Mouse (Mus musculus): Measurements from ENCODE around the gene 1700037H04Rik.
A peak's percentile ranks its signal among the peaks of the same experiment; 100 is the strongest.

Gene 1700037H04Rik

DNA sequence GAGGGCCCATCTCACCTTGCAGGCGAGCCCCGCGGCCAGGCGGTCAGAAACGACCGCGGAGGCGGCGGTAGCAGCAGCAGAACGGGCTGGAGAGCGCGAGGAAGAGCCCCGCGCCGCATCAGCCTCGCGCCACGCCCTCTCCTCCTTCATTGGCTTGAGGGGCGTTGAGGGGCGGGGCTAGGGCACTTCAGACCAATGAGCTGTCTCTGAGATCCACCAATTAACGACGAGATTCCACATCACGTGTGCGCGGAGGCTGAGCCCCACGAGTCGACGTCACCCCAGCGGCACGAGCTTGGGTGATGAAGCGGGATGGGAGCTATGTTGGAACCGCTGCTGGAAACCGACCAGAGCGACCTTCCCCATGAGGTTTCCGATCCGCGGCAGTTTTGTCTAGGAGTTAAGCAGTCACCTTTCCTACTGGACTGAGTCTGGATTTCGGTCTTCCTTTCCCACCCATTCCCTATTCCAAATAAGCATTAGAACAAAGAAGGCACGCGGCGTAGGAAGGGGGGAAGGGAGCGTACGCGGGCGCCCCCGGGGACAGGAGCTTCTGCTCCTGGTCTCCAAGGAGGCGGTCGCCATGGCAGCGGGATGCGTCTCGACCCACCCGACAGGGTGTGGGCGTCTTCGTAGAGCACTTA, at the start of gene 1700037H04Rik:
Gene 1700037H04Rik, minus strand, starts transcription at position 144 of the 644 bp plus-strand sequence.
- DNase-seq (ENCODE audit: low spot score in 2 of 2): peak; percentile 93 to 97

DNA sequence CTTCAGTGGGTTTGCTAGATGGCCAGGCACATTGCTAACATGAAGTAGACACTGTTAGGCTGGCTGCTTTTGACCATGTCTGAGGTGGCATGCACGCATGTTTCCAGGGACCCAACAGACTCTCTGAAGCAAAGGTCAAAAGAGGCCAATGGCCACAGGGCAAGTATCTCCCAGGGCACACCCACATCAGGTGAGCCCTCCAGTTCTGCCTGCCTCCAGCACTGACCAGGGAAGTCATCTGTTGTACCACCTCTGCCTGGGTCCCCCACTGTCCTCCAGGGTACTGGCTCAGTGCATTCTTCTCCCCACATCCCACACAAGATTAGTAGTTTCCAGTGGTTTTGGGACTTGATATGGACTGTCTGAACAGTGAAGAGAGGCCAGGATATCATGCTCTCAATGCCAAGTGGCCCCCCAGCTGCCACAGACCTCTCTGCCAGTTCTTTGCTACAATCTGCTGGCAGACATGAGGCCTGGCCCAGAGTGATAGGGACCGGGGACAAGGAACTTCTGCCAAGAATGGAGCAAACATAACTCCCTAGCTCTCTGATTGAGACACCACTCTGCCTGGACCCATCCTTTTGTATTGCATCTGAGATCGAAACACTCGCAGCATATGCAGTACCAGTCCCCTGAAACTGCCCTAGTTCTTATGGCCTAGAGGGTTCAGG, 49.4 kb upstream of the 1700037H04Rik start:
- no peak for DNase-seq (ENCODE audit: low spot score in 2 of 2)

DNA sequence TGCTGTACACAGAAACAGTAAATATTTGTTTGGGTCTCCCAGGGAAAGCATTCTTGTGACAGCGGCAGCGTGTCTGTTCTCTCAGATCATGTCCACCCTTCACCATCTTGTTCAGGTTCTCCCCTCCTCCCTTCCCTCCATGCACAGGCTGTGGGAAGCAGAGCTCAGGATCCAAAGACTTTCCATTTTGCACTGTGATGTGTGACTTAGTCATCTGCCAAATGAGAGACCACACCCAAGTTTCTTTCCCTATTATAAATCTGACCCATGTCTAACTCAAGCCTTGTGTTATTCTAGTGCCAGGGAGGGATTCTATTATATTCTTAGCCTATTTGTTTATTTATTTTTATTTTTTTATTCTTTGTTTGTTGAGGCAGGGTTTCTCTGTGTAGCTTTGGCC, 48.5 kb upstream of the 1700037H04Rik start:
- no peak for DNase-seq (ENCODE audit: low spot score in 2 of 2)

DNA sequence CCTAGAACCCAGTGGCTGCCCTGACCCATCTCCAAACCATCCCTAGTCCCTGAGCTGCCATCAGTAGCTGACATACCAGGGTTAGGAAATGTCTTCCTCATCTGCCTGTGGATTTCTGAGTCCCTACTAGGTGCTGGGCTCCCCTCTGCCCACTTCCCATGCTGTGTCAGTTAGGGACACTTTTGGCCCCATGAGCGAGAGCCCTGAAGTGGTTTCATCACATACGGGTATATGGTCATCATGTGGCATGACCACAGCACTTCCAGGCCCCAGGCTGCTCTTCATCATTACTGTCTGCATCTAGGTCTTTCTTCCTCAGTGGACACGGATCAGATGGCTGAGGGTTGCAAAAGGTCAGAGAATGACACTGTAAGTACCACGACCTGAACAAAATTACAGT, 46.9 kb upstream of the 1700037H04Rik start, which contains the start of gene Ap5s1:
Gene Ap5s1, plus strand, starts transcription at position 301 of the 400 bp plus-strand sequence.
- DNase-seq (ENCODE audit: low spot score in 2 of 2): no peak

DNA sequence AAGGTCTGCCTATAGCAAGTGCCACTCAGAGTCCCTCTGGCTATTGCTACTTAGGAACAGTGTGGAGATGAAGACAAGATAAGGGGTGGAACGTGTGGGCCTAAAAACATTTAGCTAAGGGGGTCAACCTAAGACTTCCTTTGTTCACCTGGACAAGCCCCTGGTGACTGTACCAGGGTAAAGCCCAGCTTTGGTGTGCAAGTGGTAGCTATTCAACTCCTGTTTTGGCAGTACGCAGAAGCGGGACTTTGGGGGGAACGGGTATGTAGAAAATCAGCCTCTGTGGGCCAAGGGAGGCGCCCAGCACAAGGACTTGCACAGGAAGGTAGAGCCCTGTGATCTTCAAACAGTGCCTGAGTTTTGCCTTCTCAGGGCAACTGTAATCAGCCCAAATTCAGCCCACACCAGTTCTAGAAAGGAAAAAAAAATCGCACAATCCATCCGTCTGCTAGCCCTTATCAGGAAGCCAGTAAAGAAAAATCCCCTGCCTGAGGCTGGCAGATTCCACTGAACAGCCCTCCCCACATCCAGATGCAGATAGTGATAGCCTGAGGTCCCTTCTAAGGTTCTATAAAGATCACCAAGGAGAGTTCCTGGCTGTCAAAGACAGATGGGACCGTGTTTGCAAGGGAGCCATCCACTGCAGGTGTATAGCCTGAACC, 45.8 kb upstream of the 1700037H04Rik start:
- no peak for DNase-seq (ENCODE audit: low spot score in 2 of 2)

DNA sequence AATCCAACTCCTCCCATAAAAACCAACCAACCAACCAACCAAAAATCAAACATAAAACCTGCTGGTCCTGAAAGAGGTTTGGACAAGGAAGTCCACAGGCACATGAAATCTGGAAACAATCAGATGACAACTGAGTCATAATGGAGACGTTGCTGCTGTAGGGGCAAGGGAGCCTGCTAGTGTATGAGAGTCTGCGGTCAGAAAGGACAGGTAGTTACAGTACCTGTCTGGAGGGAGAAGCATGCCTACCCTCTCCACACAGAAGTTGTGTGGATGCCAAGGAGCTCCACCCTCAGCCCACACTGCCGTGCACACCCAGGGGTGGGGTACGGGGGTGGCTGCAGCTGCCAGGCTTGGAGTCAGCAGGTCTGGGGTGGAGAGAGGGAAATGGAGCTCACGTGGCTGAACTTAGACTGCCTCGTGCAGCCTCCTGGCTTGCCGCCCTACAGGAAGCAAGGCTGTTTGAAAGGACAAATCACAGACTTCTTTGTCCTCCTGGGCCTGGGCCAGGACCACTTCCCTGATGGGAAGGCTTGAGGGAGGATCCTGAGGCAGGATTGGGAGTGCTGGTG, 44.6 kb upstream of the 1700037H04Rik start:
- peak; percentile 77 to 90 for DNase-seq (ENCODE audit: low spot score in 2 of 2)

DNA sequence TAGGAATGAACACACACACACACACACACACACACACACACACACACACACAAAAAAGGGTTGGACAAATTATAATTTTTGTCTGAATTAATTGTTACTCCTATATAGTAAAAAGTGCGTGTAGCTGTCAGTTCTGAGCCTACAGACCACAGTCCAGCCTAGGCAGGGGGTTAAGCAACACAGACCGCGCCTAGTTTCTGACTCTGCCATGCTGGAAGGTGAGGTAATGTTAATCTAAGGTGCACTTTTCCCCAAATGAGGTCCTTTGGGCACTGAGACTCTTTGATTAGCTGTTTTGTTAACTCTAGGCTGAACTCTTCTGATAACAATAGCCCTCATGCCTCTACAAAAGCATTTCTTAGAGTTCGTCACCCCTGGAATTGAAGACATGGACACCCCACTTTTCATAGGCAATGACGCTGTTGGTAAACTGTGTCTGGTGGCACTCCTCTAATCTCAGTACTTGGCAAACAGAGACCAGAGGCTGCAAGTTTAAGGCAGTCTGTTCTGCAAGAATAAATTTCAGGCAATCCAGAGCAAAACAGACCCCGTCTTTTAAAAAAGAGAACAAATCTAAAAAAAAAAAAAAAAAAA, 44.0 kb upstream of the 1700037H04Rik start:
- DNase-seq (ENCODE audit: low spot score in 2 of 2): no peak

DNA sequence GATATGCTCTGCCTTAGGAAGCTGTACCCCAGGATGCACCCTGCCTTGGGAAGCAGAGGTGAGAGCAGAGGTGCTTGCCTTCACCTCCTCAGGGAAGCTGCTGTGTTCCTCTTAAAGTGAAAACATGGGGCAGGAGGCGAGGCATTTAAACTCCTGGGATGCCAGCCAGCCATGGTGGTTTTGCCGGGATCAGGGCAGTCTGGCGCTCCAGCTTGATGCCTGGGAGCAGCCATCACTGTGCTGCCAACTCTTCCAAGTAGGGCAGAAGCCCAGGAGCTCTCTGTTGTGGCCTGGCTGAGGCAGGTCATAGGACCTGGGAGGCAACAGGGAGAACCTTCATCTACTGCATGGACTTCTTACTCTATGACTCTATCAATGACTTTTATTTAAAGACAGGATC, 41.4 kb upstream of the 1700037H04Rik start:
- DNase-seq (ENCODE audit: low spot score in 2 of 2): no peak

DNA sequence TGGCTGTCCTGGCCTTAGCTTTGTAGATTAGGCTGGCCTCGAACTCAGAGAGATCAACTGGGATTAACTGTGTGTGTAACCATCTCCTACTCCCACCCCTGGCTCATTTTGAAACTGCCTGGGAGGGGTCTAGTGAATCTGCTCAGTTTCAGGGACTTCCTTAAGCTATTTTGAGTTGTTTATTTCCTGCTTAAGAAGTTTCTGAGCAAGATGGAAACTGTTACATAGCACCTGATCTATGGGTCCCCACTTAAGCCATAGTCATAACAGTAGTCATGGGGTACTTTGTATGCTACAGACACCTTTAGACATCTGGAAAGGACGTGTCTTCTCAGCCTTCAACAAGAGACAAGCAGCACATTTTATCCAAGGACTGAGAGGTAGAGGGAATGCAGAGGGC, 40.8 kb upstream of the 1700037H04Rik start:
- no peak for DNase-seq (ENCODE audit: low spot score in 2 of 2)

DNA sequence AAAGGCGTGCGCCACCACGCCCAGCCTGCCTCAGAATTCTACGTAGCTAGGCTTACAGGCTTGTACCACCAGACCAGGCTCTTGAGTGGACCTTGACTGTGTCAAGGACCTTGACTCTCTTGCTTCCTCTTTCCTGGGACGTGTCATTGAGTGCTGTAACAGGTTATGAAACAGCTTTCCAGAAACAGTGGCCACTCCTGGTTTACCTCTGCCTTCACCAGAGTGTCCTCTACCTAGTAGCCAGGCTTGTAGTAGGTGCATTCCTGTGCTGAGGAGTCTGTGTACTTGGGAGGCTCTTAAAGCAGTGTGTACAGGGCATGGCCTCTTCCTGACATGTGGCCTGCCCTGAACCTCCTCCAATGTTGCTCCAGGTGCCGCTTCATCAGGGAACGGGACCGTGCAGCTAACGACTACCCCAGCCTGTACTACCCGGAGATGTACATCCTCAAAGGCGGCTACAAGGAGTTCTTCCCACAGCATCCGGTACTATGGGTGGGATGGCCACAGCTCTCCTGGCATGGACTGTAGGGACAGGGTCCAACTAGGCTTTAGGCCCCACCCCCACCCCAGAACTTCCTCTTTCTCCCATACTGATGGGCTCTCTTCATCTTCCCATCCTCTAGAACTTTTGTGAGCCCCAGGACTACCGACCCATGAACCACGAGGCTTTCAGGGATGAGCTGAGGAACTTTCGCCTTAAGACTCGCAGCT, 36.9 kb upstream of the 1700037H04Rik start:
- DNase-seq (ENCODE audit: low spot score in 2 of 2): no peak

DNA sequence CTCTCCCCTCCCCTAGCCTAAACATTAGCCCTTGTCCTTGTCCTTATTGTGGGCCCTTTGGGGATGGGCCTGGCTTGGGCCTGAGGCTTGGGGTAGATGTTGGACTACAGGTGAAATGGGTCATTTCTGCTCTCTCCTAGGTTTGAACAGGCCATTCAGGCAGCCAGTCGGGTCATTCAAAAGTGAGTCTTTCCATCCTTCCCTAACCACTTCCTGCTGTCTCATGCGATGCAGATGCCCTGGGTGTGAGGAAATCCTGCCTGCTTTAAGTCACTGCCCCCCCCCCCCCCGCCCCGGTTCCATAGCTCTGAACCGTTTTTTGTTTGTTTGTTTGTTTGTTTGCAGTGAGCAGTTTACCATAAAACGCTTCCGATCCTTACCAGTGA, 31.1 kb upstream of the 1700037H04Rik start:
- DNase-seq (ENCODE audit: low spot score in 2 of 2): no peak

DNA sequence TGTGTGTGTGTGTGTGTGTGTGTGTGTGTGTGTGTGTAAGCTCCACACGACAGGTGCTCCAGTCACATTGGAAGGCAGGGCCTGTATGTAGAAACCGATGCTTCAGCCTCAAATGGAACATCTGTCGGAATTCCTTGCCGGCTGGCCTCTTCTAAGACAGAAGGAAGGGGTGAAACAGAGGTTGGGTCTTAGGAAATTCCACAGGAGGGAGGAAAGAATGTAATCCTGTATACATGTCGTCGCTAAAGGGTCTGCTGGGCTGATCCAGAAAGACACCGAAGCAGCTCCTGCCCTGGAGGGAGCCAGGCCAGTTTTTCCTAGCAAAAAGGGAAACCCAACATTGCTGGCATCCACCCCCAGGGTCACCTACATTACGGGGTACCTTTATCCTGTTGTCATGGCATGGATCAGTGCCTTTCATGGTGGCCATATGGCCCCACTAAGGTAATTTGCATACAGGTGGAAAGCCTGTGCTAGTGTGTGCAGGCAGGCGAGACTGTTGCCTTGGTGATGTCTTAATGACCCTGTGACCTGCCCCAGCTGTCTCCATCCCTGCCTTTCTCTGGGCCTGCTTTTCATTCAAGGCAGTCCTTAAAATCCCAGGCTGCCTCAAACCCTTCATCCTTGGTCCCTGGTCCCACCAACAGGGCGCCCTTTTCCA, 30.6 kb upstream of the 1700037H04Rik start:
- DNase-seq (ENCODE audit: low spot score in 2 of 2): no peak

DNA sequence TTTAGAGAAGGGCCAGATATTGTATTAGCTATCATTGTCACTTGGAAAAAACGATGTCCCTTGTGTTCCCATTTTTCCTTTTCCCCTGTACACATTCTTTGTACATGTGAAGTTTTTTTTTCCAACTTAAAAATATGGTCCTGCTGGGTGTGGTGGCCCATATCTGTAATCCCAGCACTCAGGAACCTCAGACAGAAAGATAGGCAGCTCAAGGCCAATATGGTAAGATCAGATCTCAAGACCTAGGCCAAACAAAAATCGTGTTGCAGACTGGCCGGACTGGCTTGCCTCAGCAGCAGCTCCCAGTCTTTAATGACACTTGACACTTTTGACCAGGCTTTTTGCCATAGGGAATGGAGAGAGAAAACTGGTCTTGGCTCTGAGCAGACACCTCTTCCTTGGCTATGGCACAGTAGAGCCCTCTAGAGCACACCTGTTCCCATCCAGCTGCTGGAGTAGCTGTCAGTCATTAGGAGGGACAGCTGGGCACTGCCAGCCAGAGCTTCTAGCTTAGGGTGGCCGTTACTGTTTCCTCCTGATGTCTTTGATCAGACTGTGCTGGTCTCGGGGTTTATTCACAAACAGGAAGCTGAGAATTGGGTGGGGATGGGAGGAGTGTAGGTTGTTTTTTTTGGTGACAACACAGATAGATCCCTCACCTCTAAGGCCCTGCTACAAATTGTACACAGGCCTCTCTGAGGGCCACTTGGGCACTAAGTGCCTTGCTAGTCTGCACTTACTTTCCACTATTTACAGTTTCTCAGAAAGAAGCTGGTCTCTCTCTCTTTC, 29.8 kb upstream of the 1700037H04Rik start:
- DNase-seq (ENCODE audit: low spot score in 2 of 2): no peak

DNA sequence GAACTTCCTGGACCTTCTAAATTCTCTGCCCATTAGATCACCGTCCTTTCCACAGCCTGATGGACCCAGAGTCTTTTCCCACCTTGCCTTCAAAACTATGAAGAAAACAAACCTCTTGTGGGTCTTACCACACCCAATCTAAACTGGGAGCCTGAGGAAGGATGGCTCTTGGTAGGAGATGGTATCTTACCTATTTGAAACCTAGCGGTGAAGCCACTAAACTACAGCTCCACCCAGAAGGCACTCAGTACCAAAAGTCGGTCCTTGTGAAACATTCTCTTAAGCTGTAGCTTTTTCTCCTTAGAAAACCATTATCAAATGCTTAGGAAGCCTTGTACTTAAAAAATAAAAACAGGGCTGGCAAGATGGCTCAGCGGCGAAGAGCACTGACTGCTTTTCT, 28.4 kb upstream of the 1700037H04Rik start:
- DNase-seq (ENCODE audit: low spot score in 2 of 2): no peak

DNA sequence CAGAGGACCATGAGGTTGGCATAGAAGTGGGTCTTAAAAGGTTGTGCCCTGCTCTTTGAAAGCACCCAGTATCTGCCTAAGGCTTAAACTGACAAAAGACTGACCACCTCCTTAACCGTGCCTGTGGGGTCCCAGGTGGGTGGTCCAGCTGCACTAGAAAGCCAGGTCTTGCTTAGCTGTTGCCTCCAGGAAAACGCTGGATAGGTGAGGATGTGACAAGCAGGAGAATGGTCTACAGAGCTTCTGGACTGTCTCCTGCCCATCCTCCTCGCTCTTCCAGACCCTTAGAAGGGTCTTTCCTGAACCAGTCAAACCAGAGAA, 27.7 kb upstream of the 1700037H04Rik start:
- DNase-seq (ENCODE audit: low spot score in 2 of 2): no peak

DNA sequence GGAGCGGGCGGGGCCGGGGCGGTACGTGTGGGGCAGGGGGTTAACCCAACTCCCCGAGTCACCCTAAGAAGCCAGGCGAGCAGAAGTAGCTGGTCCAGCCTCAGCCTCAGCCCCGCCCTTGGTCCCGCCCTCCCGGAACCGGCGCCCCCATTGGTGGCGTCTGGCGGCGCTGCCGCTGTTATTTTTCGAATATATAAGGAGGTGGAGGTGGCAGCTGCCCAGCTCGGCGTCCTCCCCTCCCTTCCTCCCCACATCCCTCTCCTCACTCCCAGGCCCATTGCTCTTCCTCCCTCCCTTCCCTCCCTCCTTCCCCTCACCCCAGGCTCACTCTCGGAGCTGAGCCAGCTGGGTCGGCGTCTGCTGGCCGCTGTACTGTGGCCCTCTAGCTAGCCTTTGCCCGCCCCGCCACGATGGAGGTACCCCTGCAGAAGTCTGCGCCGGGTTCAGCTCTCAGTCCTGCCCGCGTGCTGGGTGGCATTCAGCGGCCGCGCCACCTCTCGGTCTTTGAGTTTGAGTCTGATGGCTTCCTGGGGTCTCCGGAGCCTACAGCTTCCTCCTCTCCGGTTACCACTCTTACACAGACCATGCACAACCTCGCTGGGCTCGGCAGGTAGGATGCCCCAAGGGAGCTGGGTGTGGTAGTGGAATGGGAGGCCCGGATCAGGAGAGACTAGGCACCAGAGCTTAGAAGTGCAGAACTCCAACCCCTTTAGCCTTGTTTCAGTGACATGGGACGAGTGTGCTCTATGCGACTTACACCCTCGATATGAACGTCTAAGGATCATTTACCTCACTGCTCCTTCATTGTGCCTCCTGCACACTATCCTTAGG, 27.1 kb upstream of the 1700037H04Rik start, which contains the start of the genes Cdc25b and Spef1:
Gene Cdc25b, plus strand, starts transcription at position 179 of the 831 bp plus-strand sequence.
Gene Spef1, minus strand, starts transcription at position 512 of the 831 bp plus-strand sequence.
- peak; percentile 76 to 81 for DNase-seq (ENCODE audit: low spot score in 2 of 2)

DNA sequence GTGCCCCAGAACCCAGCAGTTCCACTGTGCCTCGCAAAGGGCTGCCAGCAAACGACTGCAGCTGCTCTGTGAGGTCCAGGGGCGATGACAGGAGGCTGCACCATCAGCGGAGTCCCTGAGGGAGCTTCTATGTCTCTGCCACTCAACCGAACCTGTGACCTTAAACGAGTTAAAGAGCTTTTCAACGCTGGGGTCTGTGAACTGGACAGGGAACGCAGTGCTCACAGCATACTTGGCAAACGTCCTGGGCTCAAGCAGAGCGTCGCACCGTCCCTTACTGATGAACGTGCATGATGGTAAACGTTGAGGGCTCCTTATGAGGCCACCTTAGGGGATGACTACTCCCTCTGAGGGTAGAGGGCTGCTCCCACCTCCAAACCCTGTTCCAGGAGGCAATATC, 26.5 kb upstream of the 1700037H04Rik start:
- no peak for DNase-seq (ENCODE audit: low spot score in 2 of 2)

DNA sequence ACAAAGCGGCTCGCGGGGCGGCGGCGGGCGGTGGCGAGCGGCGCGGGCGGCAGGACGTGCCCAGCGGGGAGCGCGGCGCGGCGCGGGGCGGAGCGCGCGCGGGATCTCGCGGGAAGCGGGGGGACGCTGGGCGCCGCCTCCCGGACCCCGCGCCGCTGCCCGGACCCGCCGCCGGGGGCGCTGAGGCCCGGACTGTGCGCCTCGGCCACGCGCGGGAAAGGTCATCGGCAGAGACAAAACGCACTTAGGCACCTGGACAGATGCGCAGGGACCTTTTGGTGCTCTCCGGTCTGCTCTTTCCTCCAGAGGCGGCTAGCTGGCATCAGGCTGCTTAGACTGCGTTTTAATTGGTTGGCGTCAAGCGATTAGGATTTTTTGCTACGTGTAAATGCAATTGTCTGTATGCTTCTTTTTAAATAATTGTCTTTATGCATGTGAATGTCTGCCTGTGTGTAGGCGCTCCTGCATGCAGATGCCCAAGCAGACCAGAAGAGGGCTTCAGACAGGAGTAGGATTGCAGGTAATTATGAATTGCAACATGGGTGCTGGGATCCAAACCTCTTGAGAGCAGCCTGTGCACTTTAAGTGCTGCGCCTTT, 20.2 kb upstream of the 1700037H04Rik start, which contains the start of gene Cenpb:
Gene Cenpb, minus strand, starts transcription at position 78 of the 598 bp plus-strand sequence.
- DNase-seq (ENCODE audit: low spot score in 2 of 2): peak; percentile 80 to 84

Measured in frontal cortex, postnatal 36 days (tissue).